Mouse (Mus musculus) CH12.LX (cell line): ENCODE data around the gene Rmdn2. TPM values are rescaled to one million over a fixed set of nuclear protein-coding genes. Genes with fewer than 3 reads are reported as not detected.
A peak's percentile ranks its signal among the peaks of the same experiment; 100 is the strongest.

Source experiments
- DNase-seq: peaks from one replicate; pipeline ENCODE4 v3.0.0-alpha.2; 2013; ENCODE audit errors: extremely low read depth
- H3K27ac ChIP-seq: 2 replicates; pipeline ENCODE4 v1.5.1; 2012; ENCODE audit warnings: low read depth, mild to moderate bottlenecking, control low read depth, moderate library complexity; ENCODE audit not compliant: insufficient read depth
- H3K27me3 ChIP-seq: replicated peaks from 2 replicates; pipeline ENCODE3; 2012; ENCODE audit warnings: inconsistent platforms
- H3K36me3 ChIP-seq, 2 experiments: replicated peaks in 1 of 2; 2 replicates each; pipeline versions ENCODE3 to v1.6.1; 2012; ENCODE audit warnings: inconsistent platforms in 1 of 2, low read length in 1 of 2, mild to moderate bottlenecking in 1 of 2, mixed read lengths in 1 of 2, moderate library complexity in 1 of 2; ENCODE audit not compliant: control insufficient read depth in 1 of 2, insufficient read depth in 1 of 2
- H3K4me1 ChIP-seq, 2 experiments: 2 replicates each; pipeline ENCODE4 v1.6.1; 2012; ENCODE audit warnings: inconsistent platforms in 1 of 2, moderate library complexity in 1 of 2; ENCODE audit not compliant: insufficient read depth in 2 of 2, control insufficient read depth in 1 of 2
- H3K4me2 ChIP-seq: 2 replicates; pipeline ENCODE4 v1.6.1; 2012; ENCODE audit warnings: low read depth, mild to moderate bottlenecking, control low read depth; ENCODE audit not compliant: poor library complexity, insufficient read depth, severe bottlenecking
- H3K4me3 ChIP-seq, 3 experiments: fragments of 150-350 bp in 1 of 3; sonication (generic) in 1 of 3; replicated peaks in 1 of 3; 2 replicates each; pipeline versions ENCODE3 to v1.5.1; 2011 to 2012; ENCODE audit warnings: low read depth in 2 of 3, low read length in 2 of 3, mild to moderate bottlenecking in 2 of 3, moderate library complexity in 2 of 3, control low read depth in 1 of 3, improper control_type of control experiment in 1 of 3, inconsistent platforms in 1 of 3, mixed read lengths in 1 of 3; ENCODE audit not compliant: poor library complexity in 1 of 3
- H3K79me2 ChIP-seq: replicated peaks from 2 replicates; pipeline ENCODE4 v1.6.1; 2012; ENCODE audit warnings: mild to moderate bottlenecking, moderate library complexity; ENCODE audit not compliant: control insufficient read depth, poor library complexity, insufficient read depth, severe bottlenecking; ENCODE audit errors: extremely low read depth
- H3K9ac ChIP-seq: 2 replicates; pipeline ENCODE4 v1.6.1; 2012; ENCODE audit warnings: low read depth, mild to moderate bottlenecking, control low read depth, moderate library complexity; ENCODE audit not compliant: insufficient read depth
- H3K9me3 ChIP-seq: replicated peaks from 2 replicates; pipeline ENCODE3; 2012; ENCODE audit warnings: low read length, inconsistent platforms, mixed read lengths
- CHD1 ChIP-seq: IDR thresholded peaks from 2 replicates; pipeline ENCODE4 v1.6.1; 2012; ENCODE audit warnings: low read depth, low read length, improper control_type of control experiment, inconsistent platforms
- CHD2 ChIP-seq: IDR thresholded peaks from 2 replicates; pipeline ENCODE4 v1.6.1; 2011; ENCODE audit warnings: low read length, improper control_type of control experiment
- CTCF ChIP-seq, 2 experiments: IDR thresholded peaks in 1 of 2; conservative IDR thresholded peaks in 1 of 2; 2 replicates each; pipeline ENCODE4 v1.5.1; 2011 to 2012; ENCODE audit warnings: low read depth in 2 of 2, low read length in 2 of 2, improper control_type of control experiment in 1 of 2, inconsistent platforms in 1 of 2, mild to moderate bottlenecking in 1 of 2, moderate library complexity in 1 of 2
- E2F4 ChIP-seq: IDR thresholded peaks from 2 replicates; pipeline ENCODE4 v1.6.1; 2011; ENCODE audit warnings: low read depth, low read length, improper control_type of control experiment; ENCODE audit not compliant: insufficient replicate concordance
- ELF1 ChIP-seq: IDR thresholded peaks from 2 replicates; pipeline ENCODE4 v1.6.1; 2014; ENCODE audit warnings: low read depth, mild to moderate bottlenecking, inconsistent platforms, low read length, improper control_type of control experiment
- EP300 ChIP-seq: IDR thresholded peaks from 2 replicates; pipeline ENCODE4 v1.6.1; 2011; ENCODE audit warnings: low read length, improper control_type of control experiment
- ETS1 ChIP-seq: conservative IDR thresholded peaks from 2 replicates; pipeline ENCODE4 v1.6.1; 2012; ENCODE audit warnings: low read depth, mild to moderate bottlenecking, inconsistent platforms, low read length, improper control_type of control experiment, moderate library complexity
- HCFC1 ChIP-seq: IDR thresholded peaks from 2 replicates; pipeline ENCODE4 v1.6.1; 2012; ENCODE audit warnings: low read depth, mild to moderate bottlenecking, inconsistent platforms, low read length, improper control_type of control experiment
- JUN ChIP-seq: IDR thresholded peaks from 2 replicates; pipeline ENCODE4 v1.6.1; 2011; ENCODE audit warnings: low read depth, mild to moderate bottlenecking, low read length, improper control_type of control experiment, moderate library complexity; ENCODE audit not compliant: insufficient read depth
- JUND ChIP-seq: conservative IDR thresholded peaks from 2 replicates; pipeline ENCODE4 v1.6.1; 2011; ENCODE audit warnings: low read depth, low read length, improper control_type of control experiment
- KAT2A ChIP-seq: IDR thresholded peaks from 2 replicates; pipeline ENCODE4 v1.6.1; 2012; ENCODE audit warnings: low read length, improper control_type of control experiment, inconsistent platforms; ENCODE audit not compliant: insufficient replicate concordance
- MAFK ChIP-seq: IDR thresholded peaks from 2 replicates; pipeline ENCODE4 v1.6.1; 2011; ENCODE audit warnings: low read length, improper control_type of control experiment; ENCODE audit not compliant: insufficient replicate concordance
- MXI1 ChIP-seq: IDR thresholded peaks from 2 replicates; pipeline ENCODE4 v1.6.1; 2011; ENCODE audit warnings: mild to moderate bottlenecking, low read depth, low read length, improper control_type of control experiment
- MYC ChIP-seq: IDR thresholded peaks from 2 replicates; pipeline ENCODE4 v1.6.1; 2011; ENCODE audit warnings: low read depth, mild to moderate bottlenecking, improper control_type of control experiment, low read length
- NELFE ChIP-seq: IDR thresholded peaks from 2 replicates; pipeline ENCODE4 v1.6.1; 2011; ENCODE audit warnings: low read depth, low read length, improper control_type of control experiment
- NRF1 ChIP-seq: IDR thresholded peaks from 2 replicates; pipeline ENCODE4 v1.6.1; 2014; ENCODE audit warnings: low read depth, mild to moderate bottlenecking, inconsistent platforms, low read length, improper control_type of control experiment, moderate library complexity
- POLR2A ChIP-seq: IDR thresholded peaks from 2 replicates; pipeline ENCODE4 v1.6.1; 2011; ENCODE audit warnings: low read depth, mild to moderate bottlenecking, improper control_type of control experiment, low read length
- POLR2AphosphoS2 ChIP-seq: IDR thresholded peaks from 2 replicates; pipeline ENCODE4 v1.6.1; 2011; ENCODE audit warnings: low read depth, low read length, improper control_type of control experiment
- RCOR1 ChIP-seq: conservative IDR thresholded peaks from 2 replicates; pipeline ENCODE4 v1.6.1; 2012; ENCODE audit warnings: low read depth, mild to moderate bottlenecking, inconsistent platforms, low read length, improper control_type of control experiment
- SIN3A ChIP-seq: IDR thresholded peaks from 2 replicates; pipeline ENCODE4 v1.6.1; 2012; ENCODE audit warnings: low read length, improper control_type of control experiment, inconsistent platforms
- SMC3 ChIP-seq: IDR thresholded peaks from 2 replicates; pipeline ENCODE4 v1.6.1; 2011; ENCODE audit warnings: low read depth, low read length, improper control_type of control experiment
- TBP ChIP-seq: conservative IDR thresholded peaks from 2 replicates; pipeline ENCODE4 v1.6.1; 2011; ENCODE audit warnings: low read depth, low read length, improper control_type of control experiment
- TCF12 ChIP-seq: IDR thresholded peaks from 2 replicates; pipeline ENCODE4 v1.6.1; 2014; ENCODE audit warnings: low read depth, mild to moderate bottlenecking, inconsistent platforms, low read length, improper control_type of control experiment
- UBTF ChIP-seq: IDR thresholded peaks from 2 replicates; pipeline ENCODE4 v1.6.1; 2012; ENCODE audit warnings: low read depth, mild to moderate bottlenecking, inconsistent platforms, low read length, improper control_type of control experiment, moderate library complexity
- USF2 ChIP-seq: conservative IDR thresholded peaks from 2 replicates; pipeline ENCODE4 v1.6.1; 2011; ENCODE audit warnings: low read depth, low read length, improper control_type of control experiment
- ZC3H11A ChIP-seq: IDR thresholded peaks from 2 replicates; pipeline ENCODE4 v1.6.1; 2012; ENCODE audit warnings: low read depth, mild to moderate bottlenecking, inconsistent platforms, low read length, improper control_type of control experiment
- ZKSCAN1 ChIP-seq: IDR thresholded peaks from 2 replicates; pipeline ENCODE4 v1.6.1; 2012; ENCODE audit warnings: low read depth, inconsistent platforms, low read length, improper control_type of control experiment, borderline replicate concordance
- ZMIZ1 ChIP-seq: IDR thresholded peaks from 2 replicates; pipeline ENCODE4 v1.6.1; 2012; ENCODE audit warnings: low read depth, mild to moderate bottlenecking, inconsistent platforms, low read length, improper control_type of control experiment
- ZNF384 ChIP-seq: IDR thresholded peaks from 2 replicates; pipeline ENCODE4 v1.6.1; 2012; ENCODE audit warnings: low read depth, low read length, improper control_type of control experiment, inconsistent platforms
- dilution Hi-C: fragments of 300-500 bp; cut with MboI; formaldehyde crosslinking; loops from 2 replicates; pipeline ENCODE4 v1.14.3; 2020; ENCODE audit warnings: low sequenced_read_pairs; ENCODE audit not compliant: extremely low pct_unique_long_range_greater_than_20kb, extremely low pct_ligation_motif_present
- in situ Hi-C: fragments of 300-500 bp; cut with MboI; formaldehyde crosslinking; loops from 3 replicates; pipeline ENCODE4 v1.14.3; 2019; ENCODE audit warnings: low sequenced_read_pairs, low pct_ligation_motif_present, low pct_unique_long_range_greater_than_20kb, mixed read lengths
- polyA plus RNA-seq: library from polyadenylated mRNA; unstranded; fragments of >175 nt; gene quantifications from 2 replicates; pipeline ENCODE4 v1.2.1, GENCODE M21; 2012; ENCODE audit warnings: low read depth; ENCODE audit not compliant: insufficient read length
- total RNA-seq, 2 experiments: library from RNA; depleted of rRNA; stranded (reverse); fragments of 300-350 nt in 1 of 2; fragments of >200 nt in 1 of 2; gene quantifications; 2 replicates each; pipeline ENCODE4 v1.2.3; 2012 to 2014

Rmdn2 gene
- total and polyA plus RNA-seq, 3 experiments: 0.59 to 3.0 (median 2.2) TPM

GRCm38 (mm10) chr17:79580264-79580920, 31.3 kb upstream of the Rmdn2 start (continued):
- TF ChIP-seq RCOR1: no peak
- TF ChIP-seq MAFK: no peak
- no peak for TF ChIP-seq ZNF384
- TF ChIP-seq KAT2A: no peak

GRCm38 (mm10) chr17:79583466-79583865, 28.2 kb upstream of the Rmdn2 start:
- Histone ChIP-seq H3K4me1 (peaks cover 7 to 22% of the 10 kb centered on the region in 2 experiments; a peak in 3 of 4 replicates), H3K36me3 (no peaks in the 10 kb centered on the region)
- TF ChIP-seq MAFK (no peak), TCF12 (no peak), USF2 (no peak), ZKSCAN1 (no peak), JUND (no peak), CHD2 (no peak), HCFC1 (no peak)

GRCm38 (mm10) chr17:79584246-79584800, 27.3 kb upstream of the Rmdn2 start:
- dilution Hi-C loops: no loop called here
- no peak for TF ChIP-seq ZC3H11A
- TF ChIP-seq CTCF (conservative IDR thresholded peaks at IDR 0.05 in 1 of 2, IDR thresholded peaks at IDR 0.05 in 1 of 2; ENCODE audit: low read depth in 2 of 2, low read length in 2 of 2): no peak
- no peak for TF ChIP-seq HCFC1
- TF ChIP-seq TBP: no peak
- TF ChIP-seq JUND: no peak
- TF ChIP-seq ZMIZ1: no peak
- TF ChIP-seq EP300: peak; percentile 57; the same call in 1 of the 2 replicates
- no peak for TF ChIP-seq ZNF384
- TF ChIP-seq CHD1: no peak
- no peak for TF ChIP-seq JUN
- peak; percentile 14; the same call in 1 of the 2 replicates for TF ChIP-seq TCF12
- TF ChIP-seq RCOR1: peak; percentile 66; the same call in 1 of the 2 replicates
- no peak for TF ChIP-seq POLR2A
- TF ChIP-seq SIN3A: no peak
- TF ChIP-seq NRF1: no peak
- TF ChIP-seq MXI1: peak; percentile 44; the same call in 1 of the 2 replicates
- no peak for TF ChIP-seq SMC3
- no peak for TF ChIP-seq POLR2AphosphoS2
- no peak for TF ChIP-seq NELFE
- no peak for TF ChIP-seq ZKSCAN1
- TF ChIP-seq UBTF: no peak
- TF ChIP-seq ETS1: peak; percentile 66
- TF ChIP-seq E2F4: no peak
- no peak for TF ChIP-seq ELF1
- TF ChIP-seq MYC: peak; percentile 68; the same call in 1 of the 2 replicates

More at GRCm38 (mm10) chr17:79583466-79583865, 28.2 kb upstream of the Rmdn2 start:
- no peak for DNase-seq
- dilution Hi-C loops (no loop called here), in situ Hi-C loops (loop anchor here (5.0 kb wide), 1 partner anchor 471 kb away; no protein-coding TSS in a partner anchor)
- H3K9ac ChIP-seq: no peak overlapping the region
- H3K27ac ChIP-seq: no peak overlapping the region
- no peaks in the 10 kb centered on the region for H3K27me3 ChIP-seq
- no peak overlapping the region for H3K4me3 ChIP-seq
- H3K79me2 ChIP-seq: no peaks in the 10 kb centered on the region
- H3K9me3 ChIP-seq: no peaks in the 10 kb centered on the region
- H3K4me2 ChIP-seq: no peak overlapping the region

More at GRCm38 (mm10) chr17:79584246-79584800, 27.3 kb upstream of the Rmdn2 start:
- Histone ChIP-seq H3K4me2 (peak overlapping the region; percentile 46), H3K36me3 (no peaks in the 10 kb centered on the region), H3K27me3 (no peaks in the 10 kb centered on the region), H3K4me3 (no peak overlapping the region), H3K9me3 (no peaks in the 10 kb centered on the region), H3K79me2 (no peaks in the 10 kb centered on the region), H3K4me1 (peaks cover 7 to 22% of the 10 kb centered on the region in 2 experiments; a peak in 3 of 4 replicates), H3K9ac (no peak overlapping the region), H3K27ac (no peak overlapping the region)
- DNase-seq: peak; percentile 66
- in situ Hi-C loops: loop anchor here (5.0 kb wide), 1 partner anchor 472 kb away; no protein-coding TSS in a partner anchor
